Mouse (Mus musculus) B cell, adult 2 months (primary cell): ENCODE measurements around the gene Clint1.
"Not testable (repeated sequence)": the region's sequence is repeated elsewhere in the genome, so short reads cannot be mapped to it uniquely, and the experiment has no call there.

Experiments
- DNase-seq, 2 experiments: peaks; one replicate each; pipeline ENCODE4 v3.0.0; 2022

Gene Clint1

DNA sequence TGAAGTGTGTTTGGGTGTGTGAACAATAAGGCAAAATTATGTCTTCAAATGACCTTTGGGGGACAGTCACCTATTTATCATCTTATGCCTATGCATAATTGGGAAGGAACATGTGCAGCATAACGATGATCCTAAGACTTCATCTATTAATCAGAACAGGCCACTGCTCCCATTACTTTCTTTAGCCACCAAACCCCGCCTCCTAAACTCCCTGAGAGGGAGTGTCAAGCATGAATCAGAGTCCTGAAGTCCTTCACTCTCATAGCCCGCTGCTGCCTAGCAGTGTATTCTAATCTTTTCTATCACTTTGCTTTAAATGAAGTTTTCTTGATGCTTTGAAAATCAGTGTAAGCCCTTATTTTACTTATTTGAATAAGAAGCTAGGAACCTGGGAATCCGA, 2.6 kb upstream of the Clint1 start:
- DNase-seq: no peak

DNA sequence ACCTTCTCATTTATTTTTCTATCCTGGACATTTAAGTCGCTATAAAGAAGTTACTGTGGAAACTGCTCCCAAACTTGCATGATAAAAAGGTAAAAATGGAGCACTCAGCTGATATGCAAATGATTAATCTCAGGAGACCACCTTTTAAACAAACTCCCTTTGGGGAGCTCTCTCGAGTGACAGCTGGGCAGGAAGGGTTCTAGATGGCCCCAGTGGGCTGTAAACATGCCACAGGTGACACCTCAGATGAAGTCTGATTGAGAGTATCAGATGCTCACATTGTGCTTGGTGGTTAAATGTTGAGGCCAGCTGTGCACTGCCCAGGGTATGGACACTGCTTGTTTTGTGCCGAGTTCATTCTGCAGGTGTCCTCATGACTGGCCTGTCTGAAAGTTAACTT, 2.0 kb upstream of the Clint1 start:
- peak; percentile 36 to 42 for DNase-seq

DNA sequence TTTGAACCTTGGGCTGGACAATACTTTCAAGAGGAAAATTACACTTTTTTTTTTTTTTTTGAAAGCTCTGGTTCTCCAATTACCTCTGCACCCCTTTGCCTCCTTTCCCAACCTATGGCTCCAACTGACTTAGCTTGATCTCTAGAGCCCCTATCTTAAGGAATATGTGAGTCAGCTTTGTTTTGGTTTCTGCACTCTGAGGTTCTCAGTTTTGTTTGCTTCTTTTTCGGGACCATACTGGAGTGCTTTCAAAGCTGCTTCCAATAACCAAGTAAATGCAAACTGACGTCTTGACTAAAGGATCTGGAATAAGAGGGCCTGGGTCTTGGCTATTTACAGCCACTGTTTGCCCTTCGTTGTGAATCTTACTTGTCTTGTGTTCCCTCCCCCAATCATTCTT, 1.5 kb upstream of the Clint1 start:
- DNase-seq: no peak

DNA sequence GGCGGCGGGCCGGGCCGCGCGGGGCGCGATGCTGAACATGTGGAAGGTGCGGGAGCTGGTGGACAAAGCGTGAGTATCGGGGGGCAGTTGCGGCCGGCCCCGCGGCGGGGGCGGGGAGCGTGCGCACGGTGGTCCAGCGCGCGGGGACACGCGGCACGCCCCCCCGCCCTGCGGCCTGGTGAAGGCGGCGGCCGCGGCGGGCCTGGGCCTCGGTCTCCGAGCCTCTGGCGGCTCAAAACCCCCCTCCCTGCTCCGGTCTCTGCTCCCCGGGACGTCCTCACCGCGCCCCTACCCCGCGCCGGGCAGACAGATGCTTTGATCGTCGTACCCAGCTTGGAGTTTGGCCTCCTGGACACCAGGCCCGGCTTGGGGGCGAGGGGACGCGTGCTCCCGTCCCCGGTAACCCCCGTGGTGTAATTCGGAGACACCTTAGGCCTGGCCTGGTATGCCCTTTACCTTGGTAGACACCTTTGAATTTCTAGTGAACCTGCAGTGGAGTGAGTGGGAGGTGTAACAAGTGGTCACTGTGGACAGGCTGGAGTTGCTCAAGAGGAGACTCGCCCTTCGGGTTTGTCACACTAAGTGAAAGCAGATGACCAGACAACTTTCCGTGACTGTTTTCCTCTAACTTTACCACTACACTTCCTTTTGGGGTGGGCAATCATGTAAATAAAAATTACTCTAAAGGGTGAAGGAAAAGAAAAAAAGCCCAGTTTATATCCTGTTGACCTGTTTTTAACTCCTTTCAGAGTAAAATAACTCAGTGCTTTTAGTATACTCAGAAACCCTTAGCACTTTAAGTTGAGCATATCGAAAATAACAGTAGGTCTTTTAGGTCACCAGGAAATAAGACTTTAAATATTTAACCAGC, 508 bp downstream of the Clint1 start:
- peak; percentile 50 to 63 for DNase-seq

DNA sequence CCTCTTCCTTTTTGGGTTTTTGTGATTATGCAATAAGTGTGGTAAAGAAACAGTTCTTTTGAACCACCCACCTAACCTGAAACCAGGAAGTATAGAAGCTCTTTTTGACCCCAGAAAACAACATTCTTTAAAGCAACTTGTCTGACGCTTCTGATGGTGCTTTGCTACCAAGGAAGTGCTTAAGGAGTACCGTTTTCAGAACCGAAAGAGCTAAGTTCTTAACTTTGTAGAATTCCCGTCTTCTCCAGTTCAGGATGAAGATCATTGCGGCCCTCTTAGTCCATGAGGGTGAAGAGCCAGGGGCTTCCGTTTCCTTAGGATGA, 1.1 kb downstream of the Clint1 start:
- peak; percentile 17 to 29 for DNase-seq

DNA sequence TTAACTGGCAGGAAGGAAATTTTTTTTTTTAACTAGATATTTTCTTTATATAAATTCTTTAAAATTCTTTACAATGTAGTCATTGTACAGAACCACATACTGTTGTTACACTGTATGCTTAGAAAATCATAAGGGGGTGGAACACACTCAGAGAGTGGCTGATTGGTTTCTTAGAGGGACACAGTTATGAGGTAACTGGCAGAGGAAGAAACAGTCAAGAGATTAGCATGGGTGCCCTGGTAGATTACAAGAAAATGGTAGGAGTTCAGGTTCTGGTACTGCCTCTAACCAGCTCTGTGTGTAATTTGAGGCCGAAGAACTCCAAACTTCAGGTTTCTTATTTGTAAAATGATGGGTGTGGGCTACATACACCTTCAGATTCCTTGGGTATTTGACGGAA, 2.1 kb downstream of the Clint1 start:
- DNase-seq: no peak

DNA sequence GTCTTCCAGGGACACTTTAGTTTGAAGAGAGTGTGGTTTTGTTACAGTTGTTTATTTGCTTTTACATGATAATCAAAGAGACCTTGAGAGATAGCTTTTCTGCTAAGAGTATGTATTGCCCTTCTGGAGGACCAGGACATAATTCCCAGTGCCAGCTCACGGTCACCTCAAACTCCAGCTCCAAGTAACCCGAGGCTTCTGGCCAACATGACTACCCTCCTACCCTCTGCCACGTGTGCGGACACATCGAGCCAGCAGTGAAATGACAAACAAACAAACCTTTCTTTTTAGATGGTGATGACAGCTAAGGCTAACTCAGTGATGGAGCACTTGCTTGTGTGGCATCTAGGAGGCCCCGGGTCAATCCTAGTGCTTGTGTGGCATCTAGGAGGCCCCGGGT, 2.5 kb downstream of the Clint1 start:
- no peak for DNase-seq

DNA sequence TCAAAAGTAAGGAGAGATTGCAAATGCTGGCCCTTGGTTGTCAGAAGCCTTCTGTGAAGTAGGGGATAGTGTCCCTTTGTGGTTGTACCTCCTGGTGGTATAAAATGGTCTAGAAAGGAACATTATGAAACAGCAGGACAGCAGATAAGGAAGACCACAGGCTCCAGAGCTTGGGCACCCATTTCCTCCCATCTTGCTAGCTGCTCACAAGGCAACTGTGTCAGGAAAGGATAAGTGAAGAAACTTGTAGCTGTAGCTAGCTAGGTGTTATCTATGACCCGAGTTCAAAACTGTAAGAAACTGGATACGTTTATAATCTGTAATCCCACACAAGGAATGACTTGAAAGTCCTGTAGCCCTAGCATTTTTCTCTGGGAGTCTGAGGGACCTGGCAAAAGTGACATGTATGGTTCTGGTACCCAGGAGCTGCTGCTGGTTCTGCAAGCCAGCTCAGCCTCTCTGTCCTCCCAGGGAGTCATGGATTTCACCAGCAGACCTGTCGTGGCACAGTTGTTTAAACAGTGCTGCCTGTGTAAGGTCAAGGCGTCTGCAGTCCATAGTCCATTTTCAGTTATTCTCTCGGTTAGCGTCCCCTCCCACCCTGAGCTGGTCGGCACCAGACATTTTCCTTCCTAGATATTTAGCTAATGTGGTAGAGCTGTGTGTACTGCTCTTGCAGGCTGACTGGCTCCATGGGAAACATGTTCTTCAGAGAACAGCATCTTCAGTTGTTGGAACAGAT, 3.7 kb downstream of the Clint1 start:
- DNase-seq: no peak

DNA sequence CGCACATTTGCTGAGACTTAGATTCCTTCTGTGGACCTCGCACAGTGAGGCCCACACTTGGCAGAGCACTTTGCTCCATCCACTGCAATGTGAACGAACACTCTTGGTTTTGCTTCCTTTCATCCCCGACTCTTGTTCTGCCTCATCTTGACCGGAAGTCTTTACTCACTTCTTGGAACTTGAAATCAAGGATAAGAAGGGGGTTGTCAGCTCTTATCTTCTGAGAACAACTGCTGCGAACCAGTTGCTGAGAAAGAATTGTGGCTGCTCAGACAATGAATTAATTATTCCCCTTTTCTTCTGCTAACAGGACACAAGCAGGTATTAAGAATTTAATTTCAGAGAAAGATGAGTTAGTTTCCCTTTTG, 4.3 kb downstream of the Clint1 start:
- no peak for DNase-seq

DNA sequence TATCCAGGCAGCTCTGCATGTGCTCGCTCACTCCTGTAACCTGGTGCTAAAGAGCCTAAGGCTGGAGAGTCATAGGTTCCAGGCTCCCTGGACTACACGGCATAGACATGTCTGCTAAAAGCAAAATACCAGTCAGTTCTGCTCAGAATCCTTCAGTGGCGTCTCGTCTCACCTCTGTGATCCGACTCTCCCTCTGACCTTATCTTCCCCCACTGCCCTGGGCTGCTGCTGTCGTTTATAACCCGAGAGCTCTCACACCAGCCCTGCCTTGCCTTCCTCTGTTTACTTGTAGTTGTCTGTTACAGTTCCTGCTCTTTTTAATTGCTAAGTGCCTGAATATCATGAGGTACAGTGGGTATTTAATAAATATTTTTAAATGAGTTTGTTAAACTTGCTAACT, 9.5 kb downstream of the Clint1 start:
- DNase-seq: no peak

DNA sequence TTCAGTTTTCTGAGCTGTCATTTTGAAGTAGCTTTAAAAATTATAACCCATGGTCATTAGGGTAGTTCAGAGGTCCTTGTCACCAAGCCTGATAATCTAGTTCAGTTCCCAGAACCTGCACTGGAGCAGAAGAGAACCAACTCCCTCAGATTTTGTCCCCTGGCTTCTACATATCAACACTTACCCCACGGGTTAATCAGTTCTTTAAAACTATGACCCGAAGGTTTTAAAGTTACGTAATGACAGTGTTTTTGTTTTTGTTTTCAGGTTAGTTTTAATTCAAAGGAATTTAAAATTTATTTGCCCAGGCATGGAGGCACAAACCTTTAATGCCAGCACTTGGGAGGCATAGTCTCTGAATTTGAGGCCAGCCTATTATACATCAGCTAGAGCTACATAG, 12.6 kb downstream of the Clint1 start:
- no peak for DNase-seq

DNA sequence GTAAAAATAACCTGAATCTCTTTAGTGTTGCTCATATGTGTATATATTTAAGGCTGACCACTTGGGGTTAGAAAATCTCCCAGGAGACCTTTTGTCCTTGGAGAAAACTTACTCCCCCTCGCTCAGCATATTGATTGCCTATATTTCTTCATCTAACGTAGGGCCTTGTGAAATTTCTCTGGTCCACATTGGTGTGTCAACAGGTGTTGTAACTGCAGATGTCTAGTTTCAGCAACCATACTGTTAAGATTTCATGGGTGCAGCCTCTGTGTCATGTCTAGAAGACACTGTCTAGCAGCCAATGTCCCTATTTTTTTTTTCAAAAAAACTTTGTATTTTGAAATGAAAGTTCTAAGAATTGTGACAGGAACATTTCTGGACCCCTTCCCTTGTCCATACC, 14.0 kb downstream of the Clint1 start:
- no peak for DNase-seq

DNA sequence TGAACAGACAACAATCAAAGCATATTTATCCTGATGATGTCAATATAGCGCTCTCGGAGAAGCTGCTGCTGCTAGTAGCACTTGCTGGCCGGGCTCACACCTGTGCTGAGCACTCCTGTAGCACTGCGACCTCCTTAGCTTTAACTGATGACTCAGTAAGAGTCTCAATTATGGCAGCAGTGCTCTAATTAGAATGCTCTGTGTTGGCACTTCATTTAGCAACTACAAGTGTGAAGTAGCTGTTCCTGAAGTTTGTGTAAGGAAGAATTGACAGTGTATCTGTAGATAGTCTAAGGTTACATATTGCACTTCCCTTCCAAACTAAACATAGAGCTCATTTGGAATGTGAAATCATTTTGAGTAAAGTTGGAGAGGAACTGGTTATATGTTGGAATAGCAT, 14.7 kb downstream of the Clint1 start:
- DNase-seq: no peak

DNA sequence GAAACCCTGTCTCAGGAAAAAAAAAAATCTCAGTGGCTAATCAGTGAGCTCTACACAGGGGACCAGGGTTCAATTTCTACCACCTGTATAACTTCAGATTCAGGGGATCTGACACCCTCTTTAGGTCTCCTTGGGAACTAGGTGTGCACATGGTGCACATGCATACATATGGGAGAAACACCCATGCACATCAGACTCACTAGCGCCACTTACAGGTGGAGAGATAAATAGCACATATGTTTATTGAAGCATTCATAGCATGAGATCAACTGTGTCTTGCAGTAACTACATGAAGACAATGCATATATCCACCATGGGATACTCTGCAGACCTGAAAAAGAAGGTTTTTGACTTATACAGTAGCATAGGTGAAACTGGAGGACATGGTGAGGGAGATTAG, 21.8 kb downstream of the Clint1 start:
- DNase-seq: peak; percentile 49 to 58

DNA sequence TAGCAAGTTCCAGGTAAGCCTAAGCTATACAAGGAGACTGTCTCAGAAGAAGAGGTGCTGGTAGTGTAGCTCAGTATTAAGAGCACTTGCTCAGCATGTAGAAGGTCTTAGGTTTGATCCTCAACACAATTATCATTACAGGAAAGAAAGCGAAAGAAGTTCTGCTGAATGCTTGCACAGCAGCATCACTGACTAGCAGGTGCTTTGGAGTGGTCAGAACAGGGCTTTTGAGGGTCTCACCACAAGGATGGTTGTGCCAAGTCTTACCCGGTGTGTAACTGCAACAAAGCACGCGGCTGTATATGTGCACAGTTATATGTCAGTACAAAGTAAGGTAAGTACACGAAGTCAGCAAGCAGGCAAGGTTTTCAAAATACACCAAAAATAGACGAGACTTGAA, 22.4 kb downstream of the Clint1 start:
- DNase-seq: no peak

DNA sequence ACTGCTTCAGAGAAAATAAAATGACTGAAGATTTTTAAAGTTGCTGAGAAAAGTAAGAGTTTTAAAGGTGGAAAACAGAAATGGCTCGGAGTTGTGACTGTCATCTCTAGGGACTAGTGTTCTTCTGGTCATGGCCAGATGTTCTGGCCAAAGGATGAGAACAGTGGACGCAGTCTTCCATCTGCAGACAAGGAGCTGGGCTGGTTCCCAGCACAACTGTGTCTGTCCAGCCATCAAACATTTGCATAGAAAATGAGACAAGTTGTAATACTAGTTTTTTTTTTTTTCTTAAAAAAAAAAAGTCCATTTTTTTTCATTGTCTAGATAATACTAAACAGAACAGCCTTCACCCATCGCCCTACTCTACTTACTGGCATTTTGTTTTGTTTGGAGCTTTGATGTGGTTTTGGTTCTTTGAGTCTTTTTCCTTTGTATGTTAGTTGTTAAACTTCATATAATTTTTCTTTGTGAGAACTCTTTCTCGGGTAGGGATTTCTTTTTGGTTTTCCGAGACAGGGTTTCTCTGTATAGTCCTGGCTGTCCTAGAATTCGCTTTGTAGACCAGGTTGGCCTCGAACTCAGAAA, 23.6 kb downstream of the Clint1 start:
- no peak for DNase-seq

DNA sequence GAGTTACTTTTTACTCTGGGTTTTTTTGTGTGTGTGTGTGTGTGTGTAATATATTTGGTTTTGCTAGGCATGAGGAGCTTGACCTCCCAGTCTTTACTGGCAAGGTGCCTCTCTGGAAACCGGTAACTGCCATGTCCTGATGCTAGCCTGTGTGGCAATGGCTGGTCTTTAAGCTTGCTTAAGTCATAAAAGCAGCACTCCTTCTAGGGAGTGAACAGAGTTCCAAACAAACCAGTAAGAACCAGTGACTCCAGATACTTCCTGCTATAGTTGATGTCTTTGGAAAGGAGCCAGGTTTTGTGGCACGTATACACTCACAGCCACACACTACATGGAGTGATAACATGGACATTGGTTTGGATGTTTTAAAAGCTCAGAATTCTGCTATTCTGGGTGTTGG, 24.2 kb downstream of the Clint1 start:
- DNase-seq: no peak

DNA sequence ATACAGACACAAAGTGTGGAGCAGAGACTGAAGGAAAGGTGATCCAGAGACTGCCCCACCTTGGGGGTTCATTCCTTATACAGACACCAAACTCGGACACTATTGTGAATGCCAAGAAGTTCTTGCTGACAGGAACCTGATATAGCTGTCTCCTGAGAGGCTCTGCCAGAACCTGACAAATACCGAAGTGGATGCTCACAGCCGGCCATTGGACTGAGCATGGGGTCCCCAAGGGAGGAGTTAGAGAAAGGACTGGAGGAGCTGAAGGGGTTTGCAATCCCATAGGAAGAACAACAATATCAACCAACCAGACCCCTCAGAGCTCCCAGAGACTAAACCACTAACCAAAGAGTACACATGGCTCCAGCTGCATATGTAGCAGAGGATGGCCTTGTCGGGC, 27.5 kb downstream of the Clint1 start:
- DNase-seq: not testable (repeated sequence)

DNA sequence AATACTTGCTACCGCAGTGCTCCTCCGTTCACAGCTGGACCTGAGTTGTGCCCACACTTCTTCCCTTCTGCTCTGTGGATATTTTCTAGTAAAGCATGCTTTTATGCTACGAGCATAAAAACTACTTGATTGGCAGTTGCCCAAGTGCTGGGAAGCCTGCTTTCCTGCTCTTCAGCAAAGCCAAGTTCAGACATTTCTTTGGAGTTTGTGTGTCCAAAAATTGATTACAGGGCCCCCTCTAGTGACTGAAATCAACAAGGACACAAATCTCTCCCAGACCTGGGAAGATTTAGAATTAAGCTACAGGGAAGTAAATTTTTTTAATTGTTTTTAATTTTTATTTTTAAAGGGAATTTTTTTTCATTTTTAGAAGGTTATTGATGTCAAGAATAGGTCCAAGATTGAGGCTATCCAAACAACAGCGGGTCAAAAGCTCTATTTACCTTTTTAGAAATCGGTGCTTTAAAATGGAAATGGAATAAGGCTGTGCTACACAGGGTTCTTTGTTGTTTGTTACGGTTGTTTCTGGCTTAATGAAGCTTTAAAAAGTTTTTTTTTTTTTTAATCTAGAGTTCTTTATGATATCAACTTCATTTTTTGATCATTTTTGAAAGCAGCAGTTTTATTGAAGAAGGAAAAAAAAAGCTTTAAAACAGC, 29.3 kb downstream of the Clint1 start:
- DNase-seq: no peak

DNA sequence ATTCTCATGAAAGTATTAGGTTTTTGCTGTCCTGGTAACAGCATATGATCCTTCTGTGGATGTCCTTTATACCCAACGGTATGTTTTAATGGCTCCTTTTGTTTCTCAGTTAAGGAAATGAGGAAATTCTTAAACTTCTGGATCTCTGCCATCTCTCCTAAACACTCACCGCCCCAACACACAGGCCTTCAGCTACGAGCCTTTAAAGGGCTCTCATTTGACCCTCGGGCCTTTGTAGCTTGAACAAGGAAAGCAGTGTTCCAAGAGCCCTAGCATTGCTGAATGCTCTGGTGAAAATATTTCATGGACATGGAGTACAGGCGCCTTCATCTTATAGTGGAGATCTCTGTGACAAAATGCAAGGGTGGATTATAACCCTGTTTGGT, 29.8 kb downstream of the Clint1 start:
- DNase-seq: no peak

DNA sequence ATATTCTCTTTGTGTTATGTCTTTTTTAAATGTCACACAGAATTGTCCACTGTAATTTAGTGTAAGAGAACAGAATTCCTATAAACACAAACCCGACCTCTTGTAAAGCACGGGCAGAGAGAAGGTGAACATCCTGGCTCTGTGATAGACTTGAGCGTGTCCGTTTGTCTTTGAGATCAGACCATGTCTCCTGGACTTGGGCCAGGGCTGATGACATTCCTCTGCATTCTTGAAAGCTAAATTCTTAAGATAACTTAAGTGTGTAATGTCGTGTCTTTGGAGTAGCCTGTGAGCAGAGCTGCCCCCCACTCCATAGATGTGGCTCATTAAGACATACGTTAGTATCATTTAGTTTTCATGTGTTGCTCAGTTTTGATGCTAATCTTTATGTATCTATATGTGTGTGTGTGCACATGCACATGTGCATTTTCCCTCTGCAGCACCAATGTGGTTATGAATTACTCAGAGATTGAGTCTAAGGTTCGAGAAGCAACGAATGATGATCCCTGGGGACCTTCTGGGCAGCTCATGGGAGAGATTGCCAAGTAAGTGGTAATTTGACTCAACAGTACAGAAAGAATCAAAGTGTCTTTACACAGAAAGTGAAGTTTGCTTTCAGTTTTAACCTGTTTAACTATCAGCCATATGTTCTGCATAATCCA, 31.6 kb downstream of the Clint1 start:
- no peak for DNase-seq

DNA sequence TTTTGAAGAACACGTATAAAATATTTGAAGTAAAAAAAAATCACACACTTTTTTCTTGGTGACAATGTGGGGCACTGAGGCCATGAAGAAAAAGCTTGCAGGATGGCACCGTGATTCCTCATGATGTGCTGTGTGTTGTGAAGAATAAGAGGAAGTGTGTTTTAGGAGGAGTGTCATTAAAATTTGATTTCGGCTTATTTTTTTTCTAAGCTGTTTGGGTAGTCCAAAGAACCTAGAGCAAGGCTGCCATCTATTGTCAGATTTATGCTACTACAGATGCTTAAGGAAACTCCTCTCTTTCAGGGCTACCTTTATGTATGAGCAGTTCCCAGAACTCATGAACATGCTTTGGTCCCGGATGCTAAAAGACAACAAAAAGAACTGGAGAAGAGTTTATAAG, 32.2 kb downstream of the Clint1 start:
- peak; percentile 48 to 54 for DNase-seq

DNA sequence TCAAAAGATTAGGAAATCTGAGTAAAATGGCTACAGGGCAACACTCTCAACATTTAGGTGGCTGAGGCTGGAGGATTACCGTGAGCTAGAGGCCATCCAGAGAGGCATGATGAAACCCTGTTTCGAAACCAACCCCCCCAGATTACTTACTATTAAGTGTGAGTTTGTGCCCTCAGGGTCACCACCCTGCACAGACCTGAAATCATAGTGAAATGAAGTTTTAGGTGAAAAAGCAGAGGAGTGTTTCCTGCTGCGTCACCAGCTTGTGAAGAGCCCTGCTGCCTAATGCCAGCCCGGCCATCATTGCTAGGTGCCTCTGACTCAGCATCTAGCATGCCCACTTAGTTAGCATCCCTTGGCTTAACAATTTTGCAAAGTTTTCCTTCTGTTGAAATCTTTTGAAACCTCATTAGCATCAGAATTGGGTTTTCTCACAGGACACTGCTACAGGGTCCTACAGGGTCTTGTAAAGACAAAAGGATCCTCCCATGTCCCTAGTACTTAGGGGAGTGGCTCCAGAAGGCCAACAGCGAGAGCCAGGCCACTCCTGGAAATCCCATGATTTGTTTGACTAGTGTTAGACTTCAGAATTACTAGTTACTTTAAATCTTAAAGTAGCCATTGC, 33.9 kb downstream of the Clint1 start:
- DNase-seq: no peak
